In the genomic region with DNA sequence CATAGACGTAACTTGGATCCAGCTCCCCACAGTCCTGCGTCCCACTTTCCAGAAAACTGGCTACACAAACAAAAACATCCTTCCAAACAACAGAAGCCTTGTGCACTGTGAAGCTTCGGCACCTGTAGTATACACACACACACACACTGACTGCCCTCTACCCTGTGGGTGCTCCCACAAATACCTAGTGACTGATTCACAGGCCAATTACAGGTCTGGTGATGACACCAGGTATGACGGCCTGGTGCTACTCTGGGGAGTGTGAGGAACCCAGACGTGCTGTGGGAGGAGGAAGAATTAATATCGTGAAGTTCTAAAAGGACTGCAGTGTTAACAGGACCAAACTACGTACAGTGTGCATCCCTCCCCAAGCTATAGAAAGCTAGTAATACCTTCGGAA, we compare ENCODE assay signal across 8 mouse cellular contexts. TPM values are rescaled to one million over a fixed set of nuclear protein-coding genes. Genes with fewer than 3 reads are reported as not detected.
A peak's percentile ranks its signal among the peaks of the same experiment; 100 is the strongest.
DNase-seq lines count a peak whose midpoint lies in the region; ATAC-seq and TF ChIP-seq lines count a peak whose summit lies in the region.

No protein-coding gene starts in this region.

- peak overlapping the region; percentile 89 for H3K4me2 ChIP-seq in neural tube, embryonic 11.5 days (ENCODE audit: low read depth)
- peak overlapping the region; percentile 99 for H3K4me2 ChIP-seq in liver, embryonic 12.5 days
- H3K4me2 ChIP-seq in stomach, embryonic 16.5 days (ENCODE audit: low read depth, low read length): peak overlapping the region; percentile 92

- peak overlapping the region; percentile 24; the same call in 1 of the 2 replicates for H3K9ac ChIP-seq in neural tube, embryonic 11.5 days (ENCODE audit: low read length)
- H3K9ac ChIP-seq in liver, embryonic 12.5 days: peak overlapping the region; percentile 91; the same call in 1 of the 2 replicates
- H3K9ac ChIP-seq in stomach, embryonic 16.5 days (ENCODE audit: low read length): peak overlapping the region; percentile 49; the same call in 1 of the 2 replicates

- H3K9me3 ChIP-seq in neural tube, embryonic 11.5 days (ENCODE audit: control insufficient read depth, low read length): no peaks in the 10 kb centered on the region
- H3K9me3 ChIP-seq in liver, embryonic 12.5 days (replicated peaks): no peaks in the 10 kb centered on the region
- H3K9me3 ChIP-seq in stomach, embryonic 16.5 days (replicated peaks; ENCODE audit: control insufficient read depth, low read length): no peaks in the 10 kb centered on the region

- peaks cover 13% of the 10 kb centered on the region for H3K4me1 ChIP-seq in neural tube, embryonic 11.5 days (ENCODE audit: control insufficient read depth, insufficient read depth, low read length)
- peaks cover 26% of the 10 kb centered on the region for H3K4me1 ChIP-seq in liver, embryonic 12.5 days
- peaks cover 18% of the 10 kb centered on the region for H3K4me1 ChIP-seq in stomach, embryonic 16.5 days (ENCODE audit: control insufficient read depth, insufficient read depth, low read length)

- H3K4me3 ChIP-seq in gastrocnemius, adult 2 months: peak overlapping the region; percentile 93
- H3K4me3 ChIP-seq in neural tube, embryonic 11.5 days (ENCODE audit: low read depth, low read length): peak overlapping the region; percentile 72
- H3K4me3 ChIP-seq in liver, embryonic 12.5 days: peak overlapping the region; percentile 86
- H3K4me3 ChIP-seq in stomach, embryonic 16.5 days (replicated peaks; ENCODE audit: low read length): peak overlapping the region; percentile 99

- no peak for ATAC-seq in neural tube, embryonic 11.5 days (ENCODE audit: insufficient read depth, low FRiP score, low TSS enrichment)
- no peak for ATAC-seq in liver, embryonic 12.5 days
- no peak for ATAC-seq in stomach, embryonic 16.5 days (ENCODE audit: insufficient read depth, low FRiP score)
- no peak for ATAC-seq in CD4-positive, CD25-positive, alpha-beta regulatory T cell, adult 4 months

- TF ChIP-seq CTCF in gastrocnemius, adult 2 months (IDR thresholded peaks at IDR 0.05): no peak

- H3K36me3 ChIP-seq in neural tube, embryonic 11.5 days (ENCODE audit: control insufficient read depth, insufficient read depth, low read length): peaks cover 2% of the 10 kb centered on the region; the same call in 1 of the 2 replicates
- H3K36me3 ChIP-seq in liver, embryonic 12.5 days: peaks cover 23% of the 10 kb centered on the region
- H3K36me3 ChIP-seq in stomach, embryonic 16.5 days (ENCODE audit: control insufficient read depth, insufficient read depth, low read length): no peaks in the 10 kb centered on the region

- H3K27ac ChIP-seq in gastrocnemius, adult 2 months: peak overlapping the region; percentile 97
- H3K27ac ChIP-seq in neural tube, embryonic 11.5 days (ENCODE audit: low read depth, low read length): no peak overlapping the region
- no peak overlapping the region for H3K27ac ChIP-seq in liver, embryonic 12.5 days
- no peak overlapping the region; the same call in 1 of the 2 replicates for H3K27ac ChIP-seq in stomach, embryonic 16.5 days (ENCODE audit: low read length)

- DNase-seq in gastrocnemius, adult 2 months: no peak
- DNase-seq in gastrocnemius, postnatal 36 days: no peak
- no peak for DNase-seq in neural tube, embryonic 11.5 days (ENCODE audit: low spot score)
- no peak for DNase-seq in neural tube, embryonic 10.5 days (ENCODE audit: extremely low spot score, low spot score)
- no peak for DNase-seq in layer of hippocampus, postnatal 10 days (ENCODE audit: low spot score in 2 of 2)

- 45% methylated on average over 8 of the region's 8 CpGs for WGBS in neural tube, embryonic 11.5 days
- WGBS in liver, embryonic 12.5 days (ENCODE audit: insufficient replicate concordance): 70% methylated on average over 8 of the region's 8 CpGs
- 47% methylated on average over 8 of the region's 8 CpGs for WGBS in stomach, embryonic 16.5 days

- intact Hi-C loops in gastrocnemius, adult 2 months (cut with DNase I): loop anchor here (5.0 to 10.0 kb wide), 3 partner anchors 85 to 413 kb away; a partner anchor contains a TSS
- intact Hi-C loops in gastrocnemius, postnatal 36 days (cut with DNase I): loop anchor here (2.0 to 5.0 kb wide), 3 partner anchors 25 to 85 kb away; a partner anchor contains a TSS

- no peaks in the 10 kb centered on the region for H3K27me3 ChIP-seq in neural tube, embryonic 11.5 days (ENCODE audit: control insufficient read depth, insufficient read depth, low read length)
- H3K27me3 ChIP-seq in liver, embryonic 12.5 days (replicated peaks): no peaks in the 10 kb centered on the region
- no peaks in the 10 kb centered on the region for H3K27me3 ChIP-seq in stomach, embryonic 16.5 days (ENCODE audit: control insufficient read depth, insufficient read depth, low read length)

RNA-seq across cellular contexts. Expression of a gene that starts 1.8 kb away (rescaled TPM):
- 10 to 100 TPM; 19.3 to 28.5 TPM for total RNA-seq in gastrocnemius, adult 2 months (2021)
- total RNA-seq in gastrocnemius, postnatal 36 days (2021): 10 to 100 TPM; 20.6 to 23.8 TPM
- polyA plus RNA-seq in neural tube, embryonic 11.5 days (2014; fragmentation: Nextera tagmentation; extraction: Ambion mirVana): 18.2 and 19.7 TPM in 2 replicates
- polyA plus RNA-seq in liver, embryonic 12.5 days (2016; fragmentation: Nextera tagmentation; extraction: Ambion mirVana): 4.2 and 5.1 TPM in 2 replicates
- polyA plus RNA-seq in stomach, embryonic 16.5 days (2015; fragmentation: Nextera tagmentation; extraction: Ambion mirVana): 8.7 and 9.2 TPM in 2 replicates
- polyA plus RNA-seq in CD4-positive, CD25-positive, alpha-beta regulatory T cell, adult 4 months (2017; shearing (Covaris generic)): 10 to 100 TPM; 10.1 to 10.5 TPM
- 1 to 10 TPM; 5.2 to 7.6 TPM for total RNA-seq in layer of hippocampus, postnatal 10 days (2021)

Comparison
In these comparisons a context has a peak if more than half of its experiments do, and no peak if none do; other contexts are left out.
1. H3K9ac ChIP-seq: peak in every context shown above with its lines; median percentile 91 in liver, embryonic 12.5 days; 49 in stomach, embryonic 16.5 days; 24 in neural tube, embryonic 11.5 days.